Mouse (Mus musculus) urinary bladder, adult 18-20 months (tissue): ENCODE data around the gene Ldlrad3.

Experiments used
- DNase-seq, 2 experiments: peaks; one replicate each; pipeline ENCODE4 v3.0.0; 2022; ENCODE audit warnings: low spot score in 2 of 2, mixed read lengths in 2 of 2

The Ldlrad3 gene

GRCm38 (mm10) chr2:102185951-102186561 is at the start of gene Ldlrad3:
Gene Ldlrad3, minus strand, starts transcription at chr2:102186385.
- DNase-seq: peak; percentile 89 to 95

GRCm38 (mm10) chr2:102231470-102231869 is 45.3 kb upstream of the Ldlrad3 start:
- no peak for DNase-seq

DNA sequence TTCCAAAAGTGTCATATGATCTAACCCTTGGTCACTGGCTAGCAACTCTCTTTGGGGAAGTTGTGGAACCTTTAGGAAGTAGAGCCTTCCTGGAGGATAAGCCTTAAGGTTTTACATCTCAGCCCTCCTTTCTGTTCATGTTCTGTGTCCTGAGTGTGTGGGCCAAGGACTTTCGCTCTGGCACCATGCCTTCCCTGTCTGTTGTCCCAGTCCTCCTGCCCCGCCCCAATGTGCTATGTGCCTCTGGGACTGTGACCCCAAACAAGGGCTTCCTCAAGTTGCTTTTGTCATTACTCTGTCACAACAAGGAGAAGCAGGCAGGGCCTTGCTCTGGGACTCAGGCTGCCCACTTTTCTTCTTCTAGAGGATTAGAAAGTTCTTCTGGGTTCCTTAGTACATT is 42.9 kb upstream of the Ldlrad3 start:
- no peak for DNase-seq

DNA sequence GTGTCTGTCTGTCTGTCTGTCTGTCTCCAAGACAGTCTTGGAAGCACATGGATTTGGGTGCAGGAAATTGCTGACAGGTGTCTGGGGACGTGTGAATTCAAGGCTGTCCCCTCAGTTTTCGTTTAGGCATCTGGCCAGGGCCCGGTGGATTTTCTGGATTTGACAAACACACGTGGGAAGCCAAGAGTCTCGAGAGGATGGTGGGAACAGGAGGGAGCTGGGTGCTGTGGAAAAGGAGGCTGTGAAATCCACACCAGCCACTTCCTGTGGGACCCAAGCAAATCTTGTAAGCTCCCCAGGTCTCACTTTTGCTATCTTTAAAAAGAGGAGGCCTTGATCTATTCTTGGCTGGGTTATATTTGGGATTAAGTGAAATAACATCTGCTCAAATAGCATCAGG is 42.1 kb upstream of the Ldlrad3 start:
- no peak for DNase-seq

GRCm38 (mm10) chr2:102227839-102228238 is 41.7 kb upstream of the Ldlrad3 start:
- no peak for DNase-seq

- no peak for DNase-seq
Measured at GRCm38 (mm10) chr2:102226274-102226673, 40.1 kb upstream of the Ldlrad3 start.

DNA sequence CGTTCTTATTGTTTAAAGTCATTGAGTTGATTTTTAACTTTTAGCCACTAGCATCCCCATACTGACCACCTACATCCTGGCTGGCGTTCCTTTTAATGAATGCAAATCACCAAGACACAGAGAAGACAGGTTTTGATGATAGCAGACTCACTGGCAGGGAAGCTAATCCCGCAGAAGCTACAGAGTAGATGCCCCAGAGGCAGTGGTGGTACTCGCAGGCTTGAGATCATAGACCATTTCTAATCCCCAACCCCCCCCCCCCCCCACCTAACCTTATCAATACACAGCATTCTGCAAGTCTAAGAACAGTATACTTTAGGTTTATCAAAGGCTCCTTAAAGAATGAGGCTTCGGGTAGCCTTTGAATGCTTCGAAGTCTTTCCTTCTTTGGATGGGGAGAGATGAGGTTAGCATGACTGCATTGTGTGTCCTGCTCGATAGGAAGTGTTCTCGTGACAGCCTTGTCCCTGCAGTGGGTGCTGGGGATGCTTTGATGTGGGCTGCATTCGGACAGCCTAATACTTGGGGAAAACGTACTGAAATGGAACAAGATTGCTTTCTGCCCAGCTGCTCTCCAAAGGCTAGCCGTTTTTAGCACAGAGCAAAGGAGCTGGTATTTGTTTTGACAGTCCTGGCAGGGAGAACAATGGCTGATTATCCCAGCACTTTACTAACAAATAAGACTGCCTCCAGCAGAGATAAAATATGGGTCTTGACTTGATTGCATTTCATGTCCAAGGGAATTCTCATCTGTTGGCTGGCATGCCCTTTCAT is 37.4 kb upstream of the Ldlrad3 start:
- DNase-seq: no peak

GRCm38 (mm10) chr2:102222749-102223148 is 36.6 kb upstream of the Ldlrad3 start:
- no peak for DNase-seq

- no peak for DNase-seq
Measured at GRCm38 (mm10) chr2:102216817-102217216, 30.6 kb upstream of the Ldlrad3 start.

GRCm38 (mm10) chr2:102212096-102212495 is 25.9 kb upstream of the Ldlrad3 start:
- no peak for DNase-seq

DNA sequence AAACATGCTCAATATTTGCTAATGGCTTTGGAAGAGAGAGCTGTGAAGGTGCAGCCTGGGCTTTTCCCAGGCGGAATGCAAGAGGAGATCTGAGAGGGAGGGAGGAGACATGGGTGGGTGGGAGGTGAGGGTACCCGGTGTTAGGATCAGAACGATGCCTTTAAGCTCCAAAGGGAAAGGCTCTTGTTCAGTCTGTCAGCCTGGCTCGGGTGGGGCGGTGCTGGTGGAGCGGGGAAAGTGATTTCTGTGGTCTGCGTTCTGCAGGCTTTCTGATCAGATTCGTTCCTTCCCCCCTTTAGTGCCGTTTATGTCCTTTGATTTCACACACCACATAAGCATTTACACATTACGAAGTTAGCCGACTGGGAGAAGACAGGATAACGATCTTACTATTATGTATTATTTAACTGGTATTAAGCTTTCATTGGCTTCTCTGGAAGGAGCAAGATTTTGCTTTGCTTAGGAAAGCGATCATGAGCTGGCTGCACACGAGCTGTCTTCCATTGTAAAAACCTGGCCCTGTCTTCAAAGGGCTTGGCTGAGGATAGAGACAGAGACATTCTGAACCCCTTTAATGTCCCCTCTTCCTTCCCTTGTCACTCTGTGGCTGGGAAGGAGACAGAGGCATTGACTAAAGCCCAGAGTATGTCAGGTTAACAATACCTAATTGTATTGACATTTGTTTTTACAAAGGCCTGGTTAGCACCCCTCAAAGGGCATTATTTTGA is 19.7 kb upstream of the Ldlrad3 start:
- no peak for DNase-seq

- DNase-seq: no peak
Measured at GRCm38 (mm10) chr2:102203478-102203877, 17.3 kb upstream of the Ldlrad3 start.

DNA sequence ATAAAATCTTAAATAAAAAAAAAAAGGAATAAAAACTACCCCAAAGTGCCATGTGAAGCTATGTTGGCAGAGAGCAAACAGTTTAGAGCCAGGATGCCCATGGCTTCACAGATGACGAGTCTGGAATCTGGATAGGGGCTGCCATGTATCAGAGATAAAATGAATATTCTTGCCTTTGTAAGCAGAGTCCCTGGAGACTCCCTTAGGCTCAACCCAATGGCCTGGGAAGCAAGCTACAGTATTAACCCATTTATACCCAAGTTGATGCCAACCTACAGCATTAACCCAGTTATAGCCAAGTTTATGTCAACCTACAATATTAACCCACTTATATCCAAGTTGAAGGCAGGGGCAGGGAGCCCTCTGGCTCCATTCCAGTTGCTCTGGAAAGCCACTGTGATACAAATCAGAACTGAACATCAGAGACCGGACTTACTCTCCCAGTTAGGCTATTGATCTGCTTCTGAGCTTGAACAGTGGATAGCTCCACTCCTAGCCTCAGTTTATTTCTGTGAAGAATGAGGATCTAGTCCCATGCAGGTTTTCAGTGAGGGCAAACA is 16.1 kb upstream of the Ldlrad3 start:
- DNase-seq: no peak

GRCm38 (mm10) chr2:102201198-102201948 is 15.2 kb upstream of the Ldlrad3 start:
- peak in 1 of 2 experiments; percentile 27 for DNase-seq

DNA sequence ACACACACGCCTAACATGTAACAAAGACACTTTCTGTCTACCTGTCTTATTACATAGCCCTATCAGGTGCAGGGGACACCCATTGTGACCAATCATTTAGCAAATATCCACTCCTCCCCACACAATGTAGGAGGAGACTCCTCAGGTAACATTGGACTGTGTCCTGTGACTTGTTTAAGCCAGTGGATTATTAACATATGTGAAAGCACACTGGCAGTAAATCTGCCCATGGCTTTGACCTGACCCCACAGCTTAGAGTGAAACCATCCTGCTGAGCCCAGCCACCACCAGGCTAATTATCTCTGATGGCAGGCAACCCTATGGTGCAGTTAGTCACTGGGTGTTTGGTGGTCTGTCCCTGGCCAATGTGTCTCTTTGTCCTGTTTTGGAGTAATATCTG is 11.1 kb upstream of the Ldlrad3 start:
- DNase-seq: no peak

DNA sequence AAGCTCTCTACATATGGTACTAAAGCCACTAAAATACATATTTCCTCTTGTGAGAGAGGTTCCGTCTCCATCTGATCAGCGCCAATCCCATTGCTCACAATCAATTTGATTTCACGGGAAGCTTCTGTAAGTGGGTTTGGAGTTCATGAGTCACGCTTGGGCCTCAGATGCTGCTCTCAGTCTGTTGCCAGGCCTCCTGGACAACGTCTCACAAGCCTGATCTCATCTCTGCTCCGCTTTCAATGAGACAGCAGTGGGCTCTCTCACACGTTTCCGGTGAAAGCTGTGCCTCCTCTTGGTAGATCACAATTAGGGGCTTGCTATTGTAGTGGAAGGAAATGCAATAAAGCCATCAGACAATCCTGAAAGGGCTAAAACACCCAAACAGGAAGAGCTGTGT is 10.5 kb upstream of the Ldlrad3 start:
- DNase-seq: no peak

DNA sequence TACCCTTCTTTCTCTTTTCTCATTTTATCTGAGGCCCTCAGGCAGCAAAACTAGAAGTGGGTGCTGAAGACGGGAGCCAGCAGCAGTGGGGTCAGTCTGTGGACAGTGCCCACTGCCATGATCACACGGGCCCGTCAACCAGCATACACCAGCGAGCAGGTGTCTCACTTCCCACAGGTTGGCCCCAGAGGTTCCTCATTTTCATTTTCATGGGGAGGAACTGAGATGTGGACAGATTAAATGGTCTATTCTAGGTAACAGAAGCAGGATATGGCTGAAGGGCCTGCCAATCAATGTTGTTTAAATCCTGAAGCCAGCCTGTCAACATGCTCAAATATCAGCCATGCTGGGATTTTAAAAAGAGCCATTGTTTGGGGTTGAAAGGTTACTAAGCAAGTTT is 9.3 kb upstream of the Ldlrad3 start:
- DNase-seq: no peak

DNA sequence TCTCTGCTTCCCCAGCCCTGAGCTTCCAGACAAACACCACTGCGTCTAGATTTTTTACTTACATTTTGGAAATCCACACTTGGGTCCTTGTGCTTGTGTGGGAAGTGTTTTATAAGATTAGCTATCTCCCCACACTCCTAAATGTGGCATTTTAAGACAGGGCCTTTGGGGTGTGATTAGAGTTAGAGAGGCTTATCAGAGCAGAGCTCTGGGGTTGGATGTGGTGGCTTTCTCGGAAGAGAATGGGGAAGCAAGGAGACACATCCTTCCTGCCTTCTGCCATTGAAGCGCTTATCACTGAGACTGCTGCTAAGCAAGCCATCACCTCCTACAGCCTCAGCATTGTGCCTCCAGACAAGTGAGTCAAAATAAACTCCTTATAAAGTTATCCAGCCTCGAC is 8.1 kb upstream of the Ldlrad3 start:
- no peak for DNase-seq

GRCm38 (mm10) chr2:102192943-102193820 is 7.0 kb upstream of the Ldlrad3 start:
- DNase-seq: no peak

- no peak for DNase-seq
Measured at GRCm38 (mm10) chr2:102191736-102192135, 5.6 kb upstream of the Ldlrad3 start.

- DNase-seq: no peak
Measured at GRCm38 (mm10) chr2:102190956-102191355, 4.8 kb upstream of the Ldlrad3 start.
